Mouse (Mus musculus): ENCODE results near the gene Olr1.

GRCm38 (mm10) chr6:129513409-129513808 lies 6.4 kb upstream of the Olr1 start:
- TF ChIP-seq CTCF (IDR thresholded peaks at IDR 0.05) (no peak), POLR2A (IDR thresholded peaks at IDR 0.05; ENCODE audit: insufficient read depth, low read depth, low read length) (no peak)

Measured in heart, adult 2 months (tissue).